Mouse (Mus musculus) hindbrain, embryonic 16.5 days (tissue): ENCODE data around the gene Taf10. TPM values are rescaled to one million over a fixed set of nuclear protein-coding genes. Genes with fewer than 3 reads are reported as not detected.

Source experiments
- ATAC-seq: fragments of 200-750 bp; cut with Nextera tagmentation; 2 replicates; pipeline ENCODE4 v1.8.0; 2017; ENCODE audit warnings: moderate TSS enrichment, moderate library complexity
- H3K27ac ChIP-seq: fragments of 300-500 bp; sonication (generic); 2 replicates; pipeline ENCODE4 v1.5.1; 2014; ENCODE audit warnings: low read depth, mild to moderate bottlenecking, control low read depth, low read length, moderate library complexity
- H3K27me3 ChIP-seq: fragments of 300-500 bp; sonication (generic); replicated peaks from 2 replicates; pipeline ENCODE4 v1.6.1; 2014; ENCODE audit warnings: low read length; ENCODE audit not compliant: control insufficient read depth, insufficient read depth
- H3K36me3 ChIP-seq: fragments of 300-500 bp; sonication (generic); 2 replicates; pipeline ENCODE4 v1.6.1; 2014; ENCODE audit warnings: mild to moderate bottlenecking, low read length, moderate library complexity, mixed read lengths; ENCODE audit not compliant: control insufficient read depth, insufficient read depth
- H3K4me1 ChIP-seq: fragments of 300-500 bp; sonication (generic); 2 replicates; pipeline ENCODE4 v1.6.1; 2014; ENCODE audit warnings: low read depth, low read length; ENCODE audit not compliant: control insufficient read depth, insufficient read depth
- H3K4me2 ChIP-seq: fragments of 300-500 bp; sonication (generic); 2 replicates; pipeline ENCODE4 v1.6.1; 2014; ENCODE audit warnings: mild to moderate bottlenecking, low read length, control low read depth, moderate library complexity
- H3K4me3 ChIP-seq: fragments of 300-500 bp; sonication (generic); 2 replicates; pipeline ENCODE4 v1.5.1; 2014; ENCODE audit warnings: mild to moderate bottlenecking, low read length, control low read depth, moderate library complexity
- H3K9ac ChIP-seq: fragments of 300-500 bp; sonication (generic); 2 replicates; pipeline ENCODE4 v1.6.1; 2014; ENCODE audit warnings: low read depth, mild to moderate bottlenecking, control low read depth, low read length, moderate library complexity
- H3K9me3 ChIP-seq: fragments of 300-500 bp; sonication (generic); 2 replicates; pipeline ENCODE4 v1.6.1; 2014; ENCODE audit warnings: mild to moderate bottlenecking, low read length, moderate library complexity; ENCODE audit not compliant: control insufficient read depth
- WGBS: fragments of 180-500 bp; shearing (Covaris S2); extraction: QIAGEN DNeasy Blood & Tissue Kit; methylation state at CpG from one replicate; pipeline ENCODE4 v1.1.7; 2014; 5-methylcytosine and 5-hydroxymethylcytosine counted together
- polyA plus RNA-seq: library from polyadenylated mRNA; unstranded; fragments of >200 nt; fragmentation: Nextera tagmentation; extraction: Ambion mirVana; gene quantifications from 2 replicates; pipeline ENCODE4 v1.2.1, GENCODE M21; 2015

The Taf10 gene
- 87.5 and 91.0 TPM in 2 replicates for polyA plus RNA-seq

GRCm38 (mm10) chr7:105743926-105744590 is at the start of gene Taf10:
TSS of gene Taf10 (minus strand) at chr7:105744361.
- under 1% methylated on average over 61 of the region's 67 CpGs for WGBS
- Histone ChIP-seq H3K4me1 (peaks cover 7% of the 10 kb centered on the region), H3K27me3 (no peaks in the 10 kb centered on the region), H3K36me3 (peaks cover 26% of the 10 kb centered on the region), H3K9ac (peak within 1 kb of the TSS; percentile 92), H3K27ac (peak within 1 kb of the TSS; percentile 84), H3K4me2 (peak within 1 kb of the TSS; percentile 90), H3K4me3 (peak within 1 kb of the TSS; percentile 97), H3K9me3 (no peaks in the 10 kb centered on the region)
- peak; percentile 97 for ATAC-seq

GRCm38 (mm10) chr7:105793701-105794100 is 49.5 kb upstream of the Taf10 start:
- Histone ChIP-seq H3K9me3 (no peaks in the 10 kb centered on the region), H3K36me3 (no peaks in the 10 kb centered on the region), H3K9ac (no peak overlapping the region), H3K4me3 (no peak overlapping the region), H3K4me1 (no peaks in the 10 kb centered on the region), H3K27ac (no peak overlapping the region), H3K4me2 (no peak overlapping the region), H3K27me3 (no peaks in the 10 kb centered on the region)
- ATAC-seq, result no peak
- WGBS, result 69% methylated on average over 7 of the region's 7 CpGs

GRCm38 (mm10) chr7:105791147-105791546 is 47.0 kb upstream of the Taf10 start:
- ATAC-seq, result no peak
- H3K4me1 ChIP-seq, result peaks cover 2% of the 10 kb centered on the region
- H3K9me3 ChIP-seq, result no peaks in the 10 kb centered on the region
- H3K27me3 ChIP-seq, result no peaks in the 10 kb centered on the region
- H3K36me3 ChIP-seq, result no peaks in the 10 kb centered on the region
- H3K27ac ChIP-seq, result no peak overlapping the region
- no peak overlapping the region for H3K4me2 ChIP-seq
- H3K4me3 ChIP-seq, result no peak overlapping the region
- H3K9ac ChIP-seq, result no peak overlapping the region
- WGBS, result 97% methylated on average over 1 of the region's 1 CpGs

GRCm38 (mm10) chr7:105787285-105788140 is 43.4 kb upstream of the Taf10 start, which contains the start of gene Dchs1:
TSS of gene Dchs1 (minus strand) at chr7:105787654.
- peak within 1 kb of the TSS; percentile 98 for H3K27ac ChIP-seq
- peak; percentile 66 for ATAC-seq
- H3K4me2 ChIP-seq, result peak within 1 kb of the TSS; percentile 66
- H3K4me1 ChIP-seq, result peaks cover 34% of the 10 kb centered on the region
- no peaks in the 10 kb centered on the region for H3K27me3 ChIP-seq
- H3K4me3 ChIP-seq, result peak within 1 kb of the TSS; percentile 90
- no peaks in the 10 kb centered on the region for H3K9me3 ChIP-seq
- under 1% methylated on average over 53 of the region's 97 CpGs for WGBS
- H3K9ac ChIP-seq, result peak within 1 kb of the TSS; percentile 100
- peaks cover 2% of the 10 kb centered on the region; the same call in 1 of the 2 replicates for H3K36me3 ChIP-seq

- H3K4me1 ChIP-seq, result peaks cover 35% of the 10 kb centered on the region
- ATAC-seq, result peak; percentile 80
- peaks cover 5% of the 10 kb centered on the region for H3K36me3 ChIP-seq
- peak overlapping the region; percentile 100 for H3K9ac ChIP-seq
- H3K27ac ChIP-seq, result peak overlapping the region; percentile 98
- no peaks in the 10 kb centered on the region for H3K9me3 ChIP-seq
- H3K4me2 ChIP-seq, result peak overlapping the region; percentile 66
- 3% methylated on average over 19 of the region's 20 CpGs for WGBS
- H3K4me3 ChIP-seq, result peak overlapping the region; percentile 90
- H3K27me3 ChIP-seq, result no peaks in the 10 kb centered on the region
These were observed 42.5 kb upstream of the Taf10 start for GRCm38 (mm10) chr7:105786506-105787284.

- no peak overlapping the region for H3K9ac ChIP-seq
- no peaks in the 10 kb centered on the region for H3K9me3 ChIP-seq
- H3K4me3 ChIP-seq, result no peak overlapping the region
- H3K4me1 ChIP-seq, result peaks cover 37% of the 10 kb centered on the region
- no peak for ATAC-seq
- peak overlapping the region; percentile 43 for H3K4me2 ChIP-seq
- H3K27ac ChIP-seq, result 0 out of 2 replicates have a peak overlapping the region, but pooled peaks have one; percentile 26
- WGBS, result 5% methylated on average over 4 of the region's 4 CpGs
- peaks cover 22% of the 10 kb centered on the region for H3K36me3 ChIP-seq
- H3K27me3 ChIP-seq, result no peaks in the 10 kb centered on the region
These were observed 40.4 kb upstream of the Taf10 start for GRCm38 (mm10) chr7:105784556-105784955.

- Histone ChIP-seq H3K4me3 (no peak overlapping the region), H3K9ac (no peak overlapping the region), H3K4me1 (peaks cover 44% of the 10 kb centered on the region), H3K36me3 (peaks cover 24% of the 10 kb centered on the region), H3K27me3 (no peaks in the 10 kb centered on the region), H3K9me3 (no peaks in the 10 kb centered on the region), H3K4me2 (peak overlapping the region; percentile 23), H3K27ac (no peak overlapping the region)
- WGBS, result 35% methylated on average over 4 of the region's 4 CpGs
- ATAC-seq, result no peak
These were observed 39.7 kb upstream of the Taf10 start for GRCm38 (mm10) chr7:105783861-105784260.

GRCm38 (mm10) chr7:105778553-105779265 is 34.5 kb upstream of the Taf10 start:
- H3K4me3 ChIP-seq, result no peak overlapping the region
- no peaks in the 10 kb centered on the region for H3K9me3 ChIP-seq
- H3K4me2 ChIP-seq, result peak overlapping the region; percentile 33
- H3K27me3 ChIP-seq, result no peaks in the 10 kb centered on the region
- H3K9ac ChIP-seq, result peak overlapping the region; percentile 50
- H3K36me3 ChIP-seq, result peaks cover 29% of the 10 kb centered on the region
- 21% methylated on average over 4 of the region's 4 CpGs for WGBS
- H3K4me1 ChIP-seq, result peaks cover 46% of the 10 kb centered on the region
- peak overlapping the region; percentile 76 for H3K27ac ChIP-seq
- ATAC-seq, result peak; percentile 66
